Mouse (Mus musculus): ENCODE results near the gene Caprin1. TPM values are rescaled to one million over a fixed set of nuclear protein-coding genes. Genes with fewer than 3 reads are reported as not detected.

The Caprin1 gene
- polyA plus RNA-seq, 1 experiment: 100 TPM

DNA sequence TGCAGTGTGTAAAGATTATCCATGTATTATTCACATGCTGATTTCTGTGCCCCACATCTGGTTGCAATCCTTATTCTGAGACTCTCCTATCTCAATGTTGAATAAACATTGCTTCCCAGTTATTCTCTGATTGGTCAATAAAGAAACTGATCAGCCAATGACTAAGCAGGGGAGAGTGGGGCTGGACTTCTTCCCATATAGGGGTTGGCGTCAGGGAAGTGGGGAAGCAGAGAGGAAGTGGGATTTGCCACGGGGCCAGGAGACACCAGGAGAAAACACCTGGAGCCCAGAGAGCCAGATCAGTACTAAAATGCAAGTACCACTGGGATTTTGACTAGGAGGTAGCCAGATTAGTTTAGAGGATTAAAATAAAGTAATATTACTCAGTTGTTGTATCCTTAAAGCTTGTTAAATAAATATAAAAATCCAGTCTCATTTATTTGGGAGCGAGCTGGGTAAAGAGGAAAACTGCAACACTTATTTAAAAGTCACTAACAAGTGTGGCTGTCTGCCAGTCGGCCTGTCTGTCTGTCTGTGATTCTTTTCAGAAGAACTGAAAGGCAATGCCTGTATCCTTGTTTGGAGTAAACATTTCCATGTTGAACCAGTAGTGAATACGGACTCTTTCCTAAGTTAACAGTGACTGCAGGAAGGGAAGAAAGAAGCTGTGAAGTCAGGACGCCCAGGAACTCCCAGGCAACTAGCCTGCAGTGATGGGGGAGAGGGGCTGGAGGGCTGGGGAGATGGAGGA is 19.9 kb upstream of the Caprin1 start:
- TF ChIP-seq CTCF (conservative IDR thresholded peaks at IDR 0.05; ENCODE audit: insufficient read depth, insufficient read length, low read depth, low read length): no peak
- no peak for TF ChIP-seq POLR2A (IDR thresholded peaks at IDR 0.05; ENCODE audit: low read depth, low read length)
- WGBS: 47% methylated on average over 6 of the region's 6 CpGs
- no peaks in the 10 kb centered on the region for H3K36me3 ChIP-seq (ENCODE audit: control insufficient read depth, insufficient read depth, low read length)
- no peak overlapping the region for H3K27ac ChIP-seq (ENCODE audit: insufficient read depth, low read depth, low read length)
- H3K27me3 ChIP-seq (replicated peaks; ENCODE audit: control insufficient read depth, insufficient read depth, low read length): no peaks in the 10 kb centered on the region
- no peak overlapping the region for H3K4me3 ChIP-seq (ENCODE audit: insufficient read depth, low read depth, low read length)
- DNase-seq: no peak
- H3K4me1 ChIP-seq (ENCODE audit: control insufficient read depth, insufficient read depth, low read length): no peaks in the 10 kb centered on the region

DNA sequence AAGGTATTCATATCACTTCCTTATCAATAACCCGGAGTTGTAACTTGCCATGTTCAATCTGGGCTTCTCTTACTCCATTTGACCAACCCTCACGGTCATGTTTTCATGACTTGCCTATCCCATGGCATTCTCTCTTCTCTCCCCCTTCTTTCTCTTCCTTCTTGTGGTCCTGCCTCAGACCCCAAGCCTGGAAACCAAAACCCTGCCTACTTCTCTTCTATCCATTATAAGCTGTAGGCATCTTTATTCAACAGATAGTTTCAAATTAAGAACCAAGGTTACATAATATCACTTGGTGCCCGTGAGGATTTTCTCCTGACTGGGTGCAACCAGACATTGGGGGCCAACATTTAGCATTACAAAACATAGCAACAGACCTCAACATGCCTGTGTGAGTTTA is 18.5 kb upstream of the Caprin1 start:
- no peak overlapping the region for H3K27ac ChIP-seq (ENCODE audit: insufficient read depth, low read depth, low read length)
- WGBS: 85% methylated on average over 3 of the region's 3 CpGs
- TF ChIP-seq POLR2A (IDR thresholded peaks at IDR 0.05; ENCODE audit: low read depth, low read length): no peak
- no peak for TF ChIP-seq CTCF (conservative IDR thresholded peaks at IDR 0.05; ENCODE audit: insufficient read depth, insufficient read length, low read depth, low read length)
- no peaks in the 10 kb centered on the region for H3K27me3 ChIP-seq (replicated peaks; ENCODE audit: control insufficient read depth, insufficient read depth, low read length)
- no peaks in the 10 kb centered on the region for H3K36me3 ChIP-seq (ENCODE audit: control insufficient read depth, insufficient read depth, low read length)
- H3K4me3 ChIP-seq (ENCODE audit: insufficient read depth, low read depth, low read length): no peak overlapping the region
- no peak for DNase-seq
- H3K4me1 ChIP-seq (ENCODE audit: control insufficient read depth, insufficient read depth, low read length): no peaks in the 10 kb centered on the region; the same call in 1 of the 2 replicates

DNA sequence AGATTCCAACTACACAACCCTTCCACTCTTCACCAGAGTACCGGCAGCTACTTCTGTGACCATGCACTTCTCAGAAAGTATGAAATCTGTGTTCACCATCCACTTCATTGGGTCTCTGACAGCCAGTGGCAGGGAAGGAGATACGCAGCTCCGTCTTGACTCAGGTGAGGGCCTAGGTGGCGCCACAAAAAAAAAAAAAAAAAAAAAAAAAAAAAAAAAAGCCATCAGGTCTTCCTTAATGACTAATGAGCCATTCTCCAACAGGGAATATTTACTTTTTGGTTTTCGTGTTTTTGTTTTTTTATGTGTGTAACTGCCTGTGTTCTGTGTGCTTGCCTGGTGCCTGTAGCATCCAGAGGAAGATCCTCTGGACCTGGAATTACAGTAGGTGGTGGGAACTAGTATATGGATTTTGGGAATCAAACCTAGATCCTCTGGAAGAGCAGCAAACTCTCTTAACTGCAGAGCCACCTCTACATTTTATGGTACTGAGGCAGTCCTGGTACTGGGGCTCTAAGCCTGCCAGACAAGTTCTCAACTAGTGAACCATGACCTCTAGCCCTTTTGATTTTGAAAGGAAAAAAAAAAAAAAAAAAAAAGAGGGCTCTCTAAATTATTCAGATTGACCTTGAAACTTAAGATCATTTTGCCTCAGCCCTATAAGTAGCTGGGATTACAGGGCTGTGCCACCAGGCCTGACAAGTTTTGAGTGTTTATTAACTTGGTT is 14.2 kb upstream of the Caprin1 start:
- 72% methylated on average over 5 of the region's 5 CpGs for WGBS
- Histone ChIP-seq H3K27ac (ENCODE audit: insufficient read depth, low read depth, low read length) (no peak overlapping the region), H3K4me1 (ENCODE audit: control insufficient read depth, insufficient read depth, low read length) (peaks cover 7% of the 10 kb centered on the region), H3K4me3 (ENCODE audit: insufficient read depth, low read depth, low read length) (no peak overlapping the region), H3K27me3 (replicated peaks; ENCODE audit: control insufficient read depth, insufficient read depth, low read length) (no peaks in the 10 kb centered on the region), H3K36me3 (ENCODE audit: control insufficient read depth, insufficient read depth, low read length) (no peaks in the 10 kb centered on the region)
- DNase-seq: peak; percentile 36
- TF ChIP-seq POLR2A (IDR thresholded peaks at IDR 0.05; ENCODE audit: low read depth, low read length) (no peak), CTCF (conservative IDR thresholded peaks at IDR 0.05; ENCODE audit: insufficient read depth, insufficient read length, low read depth, low read length) (no peak)

DNA sequence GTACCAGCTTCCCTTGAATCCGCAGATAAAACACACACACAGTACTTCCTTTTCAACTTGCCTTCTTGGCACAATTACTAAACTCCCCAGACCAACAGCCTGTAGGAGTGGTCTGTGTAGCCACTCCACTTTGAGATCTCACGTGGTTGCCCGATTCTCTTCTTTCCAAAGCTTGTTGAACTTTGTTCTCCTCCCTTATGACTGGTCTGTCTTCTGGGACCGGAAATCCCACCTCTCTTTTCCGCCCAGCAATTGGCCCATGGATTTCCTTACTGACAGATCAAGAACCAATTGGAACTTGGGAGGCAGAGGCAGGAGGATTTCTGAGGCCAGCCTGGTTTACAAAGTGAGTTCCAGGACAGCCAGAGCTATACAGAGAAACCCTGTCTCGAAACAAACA is 13.0 kb upstream of the Caprin1 start:
- WGBS: 70% methylated on average over 6 of the region's 6 CpGs

DNA sequence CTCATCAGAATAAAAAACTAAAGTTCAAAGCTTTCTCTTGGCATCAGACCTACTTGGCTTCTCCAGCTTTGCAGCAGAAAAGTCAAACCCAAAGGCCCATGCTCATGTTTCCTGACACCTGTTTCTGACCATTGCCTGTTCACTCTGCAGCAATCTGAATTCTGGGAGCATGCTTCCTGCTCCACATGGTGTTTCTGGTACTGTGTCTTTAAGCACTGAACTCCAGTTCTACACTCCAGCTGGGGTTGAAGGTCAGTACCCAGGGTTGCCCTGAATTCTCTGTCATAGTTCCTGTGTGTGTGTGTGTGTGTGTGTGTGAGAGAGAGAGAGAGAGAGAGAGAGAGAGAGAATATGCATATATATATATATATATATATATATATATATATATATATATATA is 11.0 kb upstream of the Caprin1 start:
- TF ChIP-seq POLR2A (IDR thresholded peaks at IDR 0.05; ENCODE audit: low read depth, low read length) (no peak), CTCF (conservative IDR thresholded peaks at IDR 0.05; ENCODE audit: insufficient read depth, insufficient read length, low read depth, low read length) (no peak)
- peak overlapping the region; percentile 71 for H3K27ac ChIP-seq (ENCODE audit: insufficient read depth, low read depth, low read length)
- DNase-seq: peak; percentile 76

More for the DNA sequence above, 13.0 kb upstream of the Caprin1 start:
- TF ChIP-seq CTCF (conservative IDR thresholded peaks at IDR 0.05; ENCODE audit: insufficient read depth, insufficient read length, low read depth, low read length) (no peak), POLR2A (IDR thresholded peaks at IDR 0.05; ENCODE audit: low read depth, low read length) (no peak)
- no peak overlapping the region for H3K4me3 ChIP-seq (ENCODE audit: insufficient read depth, low read depth, low read length)
- no peak overlapping the region for H3K27ac ChIP-seq (ENCODE audit: insufficient read depth, low read depth, low read length)
- no peaks in the 10 kb centered on the region for H3K36me3 ChIP-seq (ENCODE audit: control insufficient read depth, insufficient read depth, low read length)
- peak; percentile 80 for DNase-seq
- H3K27me3 ChIP-seq (replicated peaks; ENCODE audit: control insufficient read depth, insufficient read depth, low read length): no peaks in the 10 kb centered on the region
- H3K4me1 ChIP-seq (ENCODE audit: control insufficient read depth, insufficient read depth, low read length): peaks cover 7% of the 10 kb centered on the region

DNA sequence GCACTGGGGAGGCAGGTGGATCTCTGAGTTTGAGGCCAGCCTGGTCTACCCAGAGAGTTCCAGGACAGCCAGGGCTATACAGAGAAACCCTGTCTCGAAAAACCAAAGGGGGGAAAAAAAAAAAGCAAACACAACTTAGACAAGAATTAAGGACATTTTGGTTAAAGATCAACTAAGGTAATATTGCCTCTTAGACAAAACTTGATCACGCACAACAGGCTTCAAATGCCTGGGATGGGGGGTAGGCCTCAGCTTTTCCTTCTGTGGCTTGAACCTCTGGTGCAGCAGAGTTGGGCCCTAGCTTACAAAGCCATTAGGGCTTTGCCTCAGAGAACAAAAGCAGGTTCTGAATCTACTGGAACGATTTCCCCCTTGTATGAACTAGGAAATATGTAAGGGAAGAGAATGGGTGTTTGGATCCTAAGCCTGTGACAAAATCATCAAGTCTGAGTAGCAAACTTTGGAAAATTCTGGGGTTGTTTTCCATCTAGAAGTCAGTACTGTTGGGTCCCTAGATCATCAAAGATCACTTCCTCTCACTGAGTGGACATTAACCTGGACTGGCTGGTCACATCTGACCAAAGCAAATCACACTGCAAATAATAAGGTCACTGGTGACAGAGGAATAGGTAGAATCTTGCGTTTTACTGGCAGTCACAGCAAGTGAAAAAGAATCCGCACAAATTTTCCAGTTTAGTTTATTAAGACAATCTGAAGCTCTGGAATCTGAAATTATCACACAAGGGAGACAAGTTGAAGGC is 6.5 kb upstream of the Caprin1 start:
- Histone ChIP-seq H3K4me3 (ENCODE audit: insufficient read depth, low read depth, low read length) (no peak overlapping the region), H3K4me1 (ENCODE audit: control insufficient read depth, insufficient read depth, low read length) (peaks cover 9% of the 10 kb centered on the region), H3K27ac (ENCODE audit: insufficient read depth, low read depth, low read length) (peak overlapping the region; percentile 86), H3K27me3 (replicated peaks; ENCODE audit: control insufficient read depth, insufficient read depth, low read length) (no peaks in the 10 kb centered on the region), H3K36me3 (ENCODE audit: control insufficient read depth, insufficient read depth, low read length) (no peaks in the 10 kb centered on the region)
- WGBS: 50% methylated on average over 5 of the region's 5 CpGs
- TF ChIP-seq CTCF (conservative IDR thresholded peaks at IDR 0.05; ENCODE audit: insufficient read depth, insufficient read length, low read depth, low read length) (no peak), POLR2A (IDR thresholded peaks at IDR 0.05; ENCODE audit: low read depth, low read length) (no peak)
- peak; percentile 49 for DNase-seq

More for the DNA sequence above, 11.0 kb upstream of the Caprin1 start:
- no peaks in the 10 kb centered on the region for H3K36me3 ChIP-seq (ENCODE audit: control insufficient read depth, insufficient read depth, low read length)
- H3K4me1 ChIP-seq (ENCODE audit: control insufficient read depth, insufficient read depth, low read length): peaks cover 13% of the 10 kb centered on the region
- H3K27me3 ChIP-seq (replicated peaks; ENCODE audit: control insufficient read depth, insufficient read depth, low read length): no peaks in the 10 kb centered on the region
- no peak overlapping the region for H3K4me3 ChIP-seq (ENCODE audit: insufficient read depth, low read depth, low read length)

Measured in kidney, adult 2 months (tissue).